Mouse (Mus musculus): Measurements from ENCODE around the gene Gm49425.

GRCm38 (mm10) chr15:101550567-101550966 lies 33.5 kb upstream of the Gm49425 start, which contains the start of gene Krt82:
- TF ChIP-seq CHD1 (IDR thresholded peaks at IDR 0.05; ENCODE audit: low read depth, low read length) (no peak), CTCF (IDR thresholded peaks at IDR 0.05 in 2 of 3, conservative IDR thresholded peaks at IDR 0.05 in 1 of 3; ENCODE audit: control insufficient read depth in 1 of 3, insufficient read depth in 1 of 3, low read depth in 2 of 3, low read length in 3 of 3, poor library complexity in 1 of 3, severe bottlenecking in 1 of 3) (no peak), MXI1 (IDR thresholded peaks at IDR 0.05; ENCODE audit: low read depth, low read length) (no peak), SIN3A (IDR thresholded peaks at IDR 0.05; ENCODE audit: low read length) (no peak), POLR2A (IDR thresholded peaks at IDR 0.05; ENCODE audit: control insufficient read depth in 1 of 2, insufficient read depth in 1 of 2, low read depth in 1 of 2, low read length in 2 of 2, poor library complexity in 1 of 2) (no peak), NELFE (IDR thresholded peaks at IDR 0.05; ENCODE audit: low read depth, low read length) (no peak), ZNF384 (IDR thresholded peaks at IDR 0.05; ENCODE audit: low read depth, low read length) (no peak), RCOR1 (IDR thresholded peaks at IDR 0.05; ENCODE audit: low read depth, low read length) (no peak)
